Mouse (Mus musculus) cerebellum, adult 2 months (tissue): ENCODE measurements around the gene Vtcn1. TPM values are rescaled to one million over a fixed set of nuclear protein-coding genes. Genes with fewer than 3 reads are reported as not detected.

Source experiments
- DNase-seq, 2 experiments: peaks; one replicate each; pipeline ENCODE4 v3.0.0; 2021
- H3K27ac ChIP-seq: fragments of 200-500 bp; 2 replicates; pipeline ENCODE4 v1.5.1; 2012; ENCODE audit warnings: low read length, control low read depth, inconsistent platforms; ENCODE audit not compliant: insufficient read depth
- H3K27me3 ChIP-seq: fragments of 200-500 bp; 2 replicates; pipeline ENCODE4 v1.6.1; 2012; ENCODE audit warnings: inconsistent platforms, mild to moderate bottlenecking, low read length, moderate library complexity; ENCODE audit not compliant: control insufficient read depth, insufficient read depth
- H3K4me1 ChIP-seq: fragments of 200-500 bp; 2 replicates; pipeline ENCODE4 v1.6.1; 2011; ENCODE audit warnings: low read length; ENCODE audit not compliant: control insufficient read depth, insufficient read depth
- H3K4me3 ChIP-seq: fragments of 200-500 bp; replicated peaks from 2 replicates; pipeline ENCODE3; 2011; ENCODE audit warnings: mild to moderate bottlenecking, low read depth, low read length, control low read depth; ENCODE audit not compliant: insufficient read depth
- CTCF ChIP-seq: fragments of 200-500 bp; IDR thresholded peaks from 2 replicates; pipeline ENCODE4 v1.5.1; 2011; ENCODE audit warnings: low read depth, mild to moderate bottlenecking, control low read depth, low read length, moderate library complexity, borderline replicate concordance; ENCODE audit not compliant: insufficient read depth
- POLR2A ChIP-seq: fragments of 200-500 bp; IDR thresholded peaks from 2 replicates; pipeline ENCODE4 v1.6.1; 2011; ENCODE audit warnings: low read length, control low read depth, borderline replicate concordance; ENCODE audit not compliant: insufficient read depth
- WGBS: fragments of 180-500 bp; shearing (Covaris S2); methylation state at CpG from one replicate; pipeline ENCODE4 v1.1.7; 2018; 5-methylcytosine and 5-hydroxymethylcytosine counted together
- polyA plus RNA-seq: library from polyadenylated mRNA; depleted of rRNA; stranded (reverse); fragments of >200 nt; gene quantifications from 2 replicates; pipeline ENCODE4 v1.2.3, GENCODE M21; 2012; rRNA removed

The Vtcn1 gene
- 0.03 TPM in 1 of 2 replicates, not detected in the other for polyA plus RNA-seq

- WGBS: 63% methylated on average over 6 of the region's 6 CpGs
- no peak for DNase-seq
Observed at GRCm38 (mm10) chr3:100825225-100825965, at the start of gene Vtcn1. Vtcn1 (plus strand) TSS chr3:100825459.

GRCm38 (mm10) chr3:100776967-100777366 is 48.3 kb upstream of the Vtcn1 start:
- WGBS: 71% methylated on average over 6 of the region's 6 CpGs
- no peak overlapping the region for H3K27ac ChIP-seq

More at GRCm38 (mm10) chr3:100825225-100825965, at the start of gene Vtcn1:
- Histone ChIP-seq H3K27ac (no peak within 1 kb of the TSS), H3K4me1 (no peaks in the 10 kb centered on the region), H3K4me3 (no peak within 1 kb of the TSS), H3K27me3 (no peaks in the 10 kb centered on the region)
- TF ChIP-seq POLR2A: no peak

GRCm38 (mm10) chr3:100777568-100777967 is 47.7 kb upstream of the Vtcn1 start:
- DNase-seq: no peak
- Histone ChIP-seq H3K27me3 (no peaks in the 10 kb centered on the region; the same call in 1 of the 2 replicates), H3K4me1 (no peaks in the 10 kb centered on the region), H3K4me3 (no peak overlapping the region), H3K27ac (no peak overlapping the region)
- 32% methylated on average over 4 of the region's 4 CpGs for WGBS
- no peak for TF ChIP-seq POLR2A
- no peak for TF ChIP-seq CTCF

More at GRCm38 (mm10) chr3:100776967-100777366, 48.3 kb upstream of the Vtcn1 start:
- DNase-seq: no peak
- TF ChIP-seq POLR2A: no peak
- no peak for TF ChIP-seq CTCF
- no peaks in the 10 kb centered on the region; the same call in 1 of the 2 replicates for H3K27me3 ChIP-seq
- no peak overlapping the region for H3K4me3 ChIP-seq
- no peaks in the 10 kb centered on the region for H3K4me1 ChIP-seq

- TF ChIP-seq CTCF (no peak), POLR2A (no peak)
- H3K27ac ChIP-seq: no peak overlapping the region
- no peaks in the 10 kb centered on the region for H3K27me3 ChIP-seq
- WGBS: 61% methylated on average over 2 of the region's 2 CpGs
- no peak for DNase-seq
- no peak overlapping the region for H3K4me3 ChIP-seq
- H3K4me1 ChIP-seq: no peaks in the 10 kb centered on the region
Observed at GRCm38 (mm10) chr3:100786076-100786475, 39.2 kb upstream of the Vtcn1 start.

- H3K27ac ChIP-seq: no peak overlapping the region
- DNase-seq: no peak
- WGBS: 92% methylated on average over 3 of the region's 3 CpGs
- TF ChIP-seq POLR2A (no peak), CTCF (no peak)
- H3K27me3 ChIP-seq: no peaks in the 10 kb centered on the region
- H3K4me3 ChIP-seq: no peak overlapping the region
- no peaks in the 10 kb centered on the region for H3K4me1 ChIP-seq
Observed at GRCm38 (mm10) chr3:100791670-100792069, 33.6 kb upstream of the Vtcn1 start.

- no peak overlapping the region for H3K4me3 ChIP-seq
- no peak overlapping the region for H3K27ac ChIP-seq
- WGBS: 84% methylated on average over 2 of the region's 2 CpGs
- DNase-seq: no peak
- no peaks in the 10 kb centered on the region for H3K4me1 ChIP-seq
- TF ChIP-seq POLR2A (no peak), CTCF (no peak)
- no peaks in the 10 kb centered on the region for H3K27me3 ChIP-seq
Observed at GRCm38 (mm10) chr3:100793345-100793744, 31.9 kb upstream of the Vtcn1 start.

- no peak for DNase-seq
Observed at GRCm38 (mm10) chr3:100796571-100796970, 28.7 kb upstream of the Vtcn1 start.

GRCm38 (mm10) chr3:100797166-100798145 is 27.8 kb upstream of the Vtcn1 start:
- no peak for DNase-seq
- Histone ChIP-seq H3K4me1 (no peaks in the 10 kb centered on the region), H3K27me3 (no peaks in the 10 kb centered on the region), H3K4me3 (no peak overlapping the region), H3K27ac (no peak overlapping the region)
- TF ChIP-seq CTCF (no peak), POLR2A (no peak)
- WGBS: 81% methylated on average over 6 of the region's 6 CpGs

More at GRCm38 (mm10) chr3:100796571-100796970, 28.7 kb upstream of the Vtcn1 start:
- WGBS: 71% methylated on average over 4 of the region's 4 CpGs
- no peak overlapping the region for H3K4me3 ChIP-seq
- no peaks in the 10 kb centered on the region for H3K4me1 ChIP-seq
- TF ChIP-seq POLR2A (no peak), CTCF (no peak)
- no peak overlapping the region for H3K27ac ChIP-seq
- H3K27me3 ChIP-seq: no peaks in the 10 kb centered on the region
